Mouse (Mus musculus) lung, adult 2 months (tissue): ENCODE data around the gene Gm19684.

Experiments
- CTCF ChIP-seq: fragments of 200-500 bp; IDR thresholded peaks from 2 replicates; pipeline ENCODE4 v1.5.1; 2011; ENCODE audit warnings: mild to moderate bottlenecking, low read length, control low read depth; ENCODE audit not compliant: insufficient read depth
- POLR2A ChIP-seq: fragments of 200-500 bp; IDR thresholded peaks from 2 replicates; pipeline ENCODE4 v1.6.1; 2011; ENCODE audit warnings: low read depth, mild to moderate bottlenecking, control low read depth, low read length, borderline replicate concordance; ENCODE audit errors: extremely low read depth

DNA sequence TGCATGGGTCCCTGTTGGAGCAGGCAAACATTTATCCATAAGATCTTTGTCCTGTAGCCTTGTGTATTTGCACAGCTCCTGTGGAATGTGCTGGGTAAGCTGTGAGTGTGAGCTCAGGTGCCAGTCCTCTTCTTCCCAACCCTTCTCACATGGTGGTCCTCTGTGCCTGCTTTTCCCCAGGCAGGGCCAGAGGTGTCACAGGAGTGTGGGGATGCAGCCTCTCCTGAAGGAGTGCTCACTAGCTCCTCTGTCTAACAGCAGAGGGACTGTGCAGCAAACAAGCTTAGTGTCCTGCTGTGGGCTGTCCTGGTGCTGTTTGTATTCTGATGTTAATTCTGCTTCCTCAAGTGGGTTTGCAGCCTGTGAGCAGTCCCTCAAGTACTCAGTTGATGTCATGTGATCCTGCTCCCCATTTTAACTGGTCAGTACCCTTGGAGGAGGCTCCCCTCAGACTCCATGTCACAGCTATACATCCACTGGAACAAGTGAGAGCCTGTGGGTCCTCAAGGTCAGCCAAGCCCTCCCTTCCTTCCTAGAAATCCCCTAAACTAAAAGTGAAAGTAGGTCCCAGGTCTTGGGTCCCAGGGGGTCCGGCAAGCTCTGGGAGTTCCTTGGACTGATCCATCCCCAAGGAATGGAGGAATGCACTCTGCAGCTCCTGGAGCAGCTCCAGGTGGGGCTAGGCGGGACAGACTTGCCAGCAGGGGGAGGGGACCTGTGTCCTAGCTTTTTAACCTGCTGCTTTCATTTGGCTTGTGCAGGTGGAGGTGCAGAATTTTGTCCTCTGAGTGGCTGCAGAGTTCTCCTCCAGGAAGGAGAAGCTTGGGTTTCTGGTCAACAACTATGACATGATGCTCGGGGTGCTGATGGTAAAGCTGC, 33.0 kb downstream of the Gm19684 start:
- TF ChIP-seq POLR2A (no peak), CTCF (no peak)
